In the genomic region with DNA sequence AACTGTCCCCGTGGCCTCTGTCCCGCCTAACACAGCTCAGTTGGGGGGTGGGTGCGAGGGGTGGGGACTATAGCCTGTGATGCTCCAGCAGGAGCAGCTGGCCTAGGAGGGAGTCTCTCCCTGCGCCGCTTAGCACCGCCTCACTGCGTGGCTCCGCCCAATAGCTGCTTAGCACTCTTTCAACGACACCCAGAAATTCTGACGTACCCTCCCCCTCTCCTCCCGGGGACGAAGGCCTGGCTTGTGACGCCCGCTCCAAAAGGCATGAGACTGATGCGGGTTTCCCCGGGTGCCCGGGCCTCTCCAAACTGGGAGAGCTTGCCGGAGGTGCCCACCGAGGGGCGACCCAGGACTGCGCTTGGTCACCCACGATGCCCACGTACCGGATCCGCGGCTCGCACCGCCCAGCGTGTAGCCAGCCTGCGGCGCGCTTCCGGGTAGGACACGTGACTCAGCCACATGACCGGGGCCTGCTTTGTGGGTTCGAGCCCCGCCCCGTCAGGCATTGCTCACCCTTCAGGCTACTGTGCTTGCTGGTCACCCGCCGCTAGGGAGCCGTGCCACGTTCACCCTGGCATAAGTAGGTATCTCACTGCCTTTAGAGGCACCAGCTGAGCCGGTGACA, we compare ENCODE assay signal across 8 mouse cellular contexts. TPM values are rescaled to one million over a fixed set of nuclear protein-coding genes. Genes with fewer than 3 reads are reported as not detected.
A peak's percentile ranks its signal among the peaks of the same experiment; 100 is the strongest.
DNase-seq lines count a peak whose midpoint lies in the region; ATAC-seq and TF ChIP-seq lines count a peak whose summit lies in the region.

A gene (minus strand): TSS at position 448 of the 625 bp plus-strand sequence.

- H3K9ac ChIP-seq in heart, embryonic 15.5 days, result peak within 1 kb of the TSS; percentile 69
- H3K9ac ChIP-seq in liver, embryonic 14.5 days (replicated peaks), result peak within 1 kb of the TSS; percentile 73
- H3K9ac ChIP-seq in neural tube, embryonic 11.5 days (ENCODE audit: low read length), result peak within 1 kb of the TSS; percentile 67
- H3K9ac ChIP-seq in stomach, postnatal 0 days (ENCODE audit: low read length), result peak within 1 kb of the TSS; percentile 76

- no peak for TF ChIP-seq EP300 in liver, embryonic 14.5 days (IDR thresholded peaks at IDR 0.05; ENCODE audit: low read depth)
- TF ChIP-seq EP300 in stomach, postnatal 0 days (optimal IDR thresholded peaks at IDR 0.05), result peak; percentile 45

- H3K4me2 ChIP-seq in heart, embryonic 15.5 days, result peak within 1 kb of the TSS; percentile 90
- peak within 1 kb of the TSS; percentile 82 for H3K4me2 ChIP-seq in liver, embryonic 14.5 days (ENCODE audit: low read depth)
- peak within 1 kb of the TSS; percentile 48 for H3K4me2 ChIP-seq in neural tube, embryonic 11.5 days (ENCODE audit: low read depth)
- peak within 1 kb of the TSS; percentile 67 for H3K4me2 ChIP-seq in stomach, postnatal 0 days (replicated peaks; ENCODE audit: low read depth)

- DNase-seq in c-Kit-negative CD71-positive TER-119-positive erythroid progenitor cells, embryonic 14.5 days (ENCODE audit: low read depth, low spot score), result peak; percentile 68
- peak; percentile 89 for DNase-seq in forebrain, embryonic 10.5 days (ENCODE audit: extremely low spot score, low spot score)
- DNase-seq in kidney, postnatal 25 days, result peak; percentile 86 to 92
- DNase-seq in liver, embryonic 14.5 days (ENCODE audit: low read depth in 3 of 3, low spot score in 3 of 3), result peak; percentile 76 to 78 (median 77)
- DNase-seq in neural tube, embryonic 11.5 days (ENCODE audit: low spot score), result peak; percentile 93
- peak; percentile 87 for DNase-seq in stomach, postnatal 0 days (ENCODE audit: low spot score)

- peak; percentile 92 for ATAC-seq in CD4-positive, CD25-positive, alpha-beta regulatory T cell, adult 4 months
- peak; percentile 95 for ATAC-seq in heart, embryonic 15.5 days (replicated peaks; ENCODE audit: insufficient number of reproducible peaks, insufficient read depth, low FRiP score, low read depth)
- ATAC-seq in liver, embryonic 14.5 days (ENCODE audit: insufficient read depth), result peak; percentile 96
- ATAC-seq in neural tube, embryonic 11.5 days (ENCODE audit: insufficient read depth, low FRiP score, low TSS enrichment), result peak; percentile 97
- peak; percentile 98 for ATAC-seq in stomach, postnatal 0 days (ENCODE audit: low FRiP score, low TSS enrichment)

- peak within 1 kb of the TSS; percentile 93 for H3K27ac ChIP-seq in forebrain, embryonic 10.5 days
- peak within 1 kb of the TSS; percentile 81 for H3K27ac ChIP-seq in heart, embryonic 15.5 days
- no peak within 1 kb of the TSS; the same call in 1 of the 2 replicates for H3K27ac ChIP-seq in liver, embryonic 14.5 days
- peak within 1 kb of the TSS; percentile 77 for H3K27ac ChIP-seq in neural tube, embryonic 11.5 days (ENCODE audit: low read depth, low read length)
- H3K27ac ChIP-seq in stomach, postnatal 0 days (replicated peaks), result peak within 1 kb of the TSS; percentile 82

- no peaks in the 10 kb centered on the region for H3K9me3 ChIP-seq in forebrain, embryonic 10.5 days
- H3K9me3 ChIP-seq in heart, embryonic 15.5 days (replicated peaks), result no peaks in the 10 kb centered on the region
- no peaks in the 10 kb centered on the region for H3K9me3 ChIP-seq in liver, embryonic 14.5 days (ENCODE audit: control insufficient read depth, low read length)
- H3K9me3 ChIP-seq in neural tube, embryonic 11.5 days (ENCODE audit: control insufficient read depth, low read length), result no peaks in the 10 kb centered on the region
- H3K9me3 ChIP-seq in stomach, postnatal 0 days (ENCODE audit: control insufficient read depth, low read length), result no peaks in the 10 kb centered on the region

- TF ChIP-seq CTCF in liver, embryonic 14.5 days (IDR thresholded peaks at IDR 0.05; ENCODE audit: low read depth), result 0 out of 2 replicates have a peak, but pooled peaks have one; percentile 20
- no peak for TF ChIP-seq CTCF in stomach, postnatal 0 days (IDR thresholded peaks at IDR 0.05; ENCODE audit: low read depth)

- peak within 1 kb of the TSS; percentile 74 for H3K4me3 ChIP-seq in forebrain, embryonic 10.5 days
- peak within 1 kb of the TSS; percentile 65 for H3K4me3 ChIP-seq in heart, embryonic 15.5 days
- H3K4me3 ChIP-seq in liver, embryonic 14.5 days (ENCODE audit: insufficient read depth in 1 of 2, low read depth in 2 of 2, low read length in 2 of 2), result peak within 1 kb of the TSS; percentile 66 to 77
- H3K4me3 ChIP-seq in neural tube, embryonic 11.5 days (ENCODE audit: low read depth, low read length), result peak within 1 kb of the TSS; percentile 55
- H3K4me3 ChIP-seq in stomach, postnatal 0 days (ENCODE audit: low read depth, low read length), result peak within 1 kb of the TSS; percentile 67

- no peaks in the 10 kb centered on the region for H3K36me3 ChIP-seq in forebrain, embryonic 10.5 days (replicated peaks)
- no peaks in the 10 kb centered on the region for H3K36me3 ChIP-seq in heart, embryonic 15.5 days
- H3K36me3 ChIP-seq in liver, embryonic 14.5 days (replicated peaks; ENCODE audit: control insufficient read depth, insufficient read depth, low read depth), result no peaks in the 10 kb centered on the region
- H3K36me3 ChIP-seq in neural tube, embryonic 11.5 days (ENCODE audit: control insufficient read depth, insufficient read depth, low read length), result no peaks in the 10 kb centered on the region
- no peaks in the 10 kb centered on the region for H3K36me3 ChIP-seq in stomach, postnatal 0 days (ENCODE audit: control insufficient read depth, insufficient read depth, low read length)

- peaks cover 27% of the 10 kb centered on the region for H3K4me1 ChIP-seq in forebrain, embryonic 10.5 days
- H3K4me1 ChIP-seq in heart, embryonic 15.5 days (replicated peaks), result peaks cover 7% of the 10 kb centered on the region
- peaks cover 2 to 8% of the 10 kb centered on the region in 2 experiments; a peak in 3 of 4 replicates for H3K4me1 ChIP-seq in liver, embryonic 14.5 days (replicated peaks; ENCODE audit: control insufficient read depth in 2 of 2, insufficient read depth in 2 of 2, low read length in 1 of 2)
- no peaks in the 10 kb centered on the region for H3K4me1 ChIP-seq in neural tube, embryonic 11.5 days (ENCODE audit: control insufficient read depth, insufficient read depth, low read length)
- no peaks in the 10 kb centered on the region for H3K4me1 ChIP-seq in stomach, postnatal 0 days (replicated peaks; ENCODE audit: control insufficient read depth, insufficient read depth)

- H3K27me3 ChIP-seq in forebrain, embryonic 10.5 days (ENCODE audit: poor library complexity, severe bottlenecking), result peaks cover 4% of the 10 kb centered on the region
- no peaks in the 10 kb centered on the region for H3K27me3 ChIP-seq in heart, embryonic 15.5 days
- no peaks in the 10 kb centered on the region for H3K27me3 ChIP-seq in liver, embryonic 14.5 days (ENCODE audit: control insufficient read depth, insufficient read depth, low read length)
- no peaks in the 10 kb centered on the region for H3K27me3 ChIP-seq in neural tube, embryonic 11.5 days (ENCODE audit: control insufficient read depth, insufficient read depth, low read length)
- no peaks in the 10 kb centered on the region for H3K27me3 ChIP-seq in stomach, postnatal 0 days (ENCODE audit: control insufficient read depth, insufficient read depth, low read length)

- WGBS in forebrain, embryonic 10.5 days, result under 1% methylated on average over 43 of the region's 43 CpGs
- under 1% methylated on average over 43 of the region's 43 CpGs for WGBS in heart, embryonic 15.5 days
- WGBS in liver, embryonic 14.5 days (ENCODE audit: insufficient replicate concordance), result under 1% methylated on average over 43 of the region's 43 CpGs
- under 1% methylated on average over 43 of the region's 43 CpGs for WGBS in neural tube, embryonic 11.5 days
- WGBS in stomach, postnatal 0 days, result under 1% methylated on average over 43 of the region's 43 CpGs

RNA-seq across cellular contexts. Expression of the gene that starts here (rescaled TPM):
- polyA plus RNA-seq in CD4-positive, CD25-positive, alpha-beta regulatory T cell, adult 4 months (2017; shearing (Covaris generic)), result 10 to 100 TPM; 10.9 to 18.1 TPM
- polyA plus RNA-seq in forebrain, embryonic 10.5 days (2016; fragmentation: Nextera tagmentation; extraction: Ambion mirVana), result 21.1 and 21.8 TPM in 2 replicates
- 4.3 and 7.4 TPM in 2 replicates for polyA plus RNA-seq in heart, embryonic 15.5 days (2015; fragmentation: Nextera tagmentation; extraction: Ambion mirVana)
- polyA plus RNA-seq in liver, embryonic 14.5 days (2012; rRNA removed), result 6.1 and 6.2 TPM in 2 replicates
- 4.6 and 5.1 TPM in 2 replicates for polyA plus RNA-seq in liver, embryonic 14.5 days (2014; fragmentation: Nextera tagmentation; extraction: Ambion mirVana)
- polyA plus RNA-seq in neural tube, embryonic 11.5 days (2014; fragmentation: Nextera tagmentation; extraction: Ambion mirVana), result 11.7 and 14.2 TPM in 2 replicates
- 11.0 and 11.8 TPM in 2 replicates for polyA plus RNA-seq in stomach, postnatal 0 days (2015; fragmentation: Nextera tagmentation; extraction: Ambion mirVana)
